Mouse (Mus musculus) heart, embryonic 14.5 days (tissue): Measurements from ENCODE around the gene Mad2l2. TPM values are rescaled to one million over a fixed set of nuclear protein-coding genes. Genes with fewer than 3 reads are reported as not detected.

Experiments
- ATAC-seq: fragments of 200-750 bp; cut with Nextera tagmentation; 2 replicates; pipeline ENCODE4 v1.8.0; 2017; ENCODE audit warnings: low read depth, moderate TSS enrichment; ENCODE audit not compliant: insufficient number of reproducible peaks, insufficient read depth, low FRiP score
- H3K27ac ChIP-seq, 2 experiments: fragments of 200-500 bp in 1 of 2; fragments of 300-500 bp in 1 of 2; sonication (generic) in 1 of 2; replicated peaks in 1 of 2; 2 replicates each; pipeline ENCODE4 v1.5.1; 2012 to 2014; ENCODE audit warnings: low read depth in 2 of 2, low read length in 2 of 2, control low read depth in 1 of 2, mild to moderate bottlenecking in 1 of 2, mixed read lengths in 1 of 2; ENCODE audit not compliant: control insufficient read depth in 1 of 2, insufficient read depth in 1 of 2
- H3K27me3 ChIP-seq: fragments of 300-500 bp; sonication (generic); 2 replicates; pipeline ENCODE4 v1.6.1; 2014; ENCODE audit warnings: mild to moderate bottlenecking, low read length, control low read depth; ENCODE audit not compliant: control insufficient read depth, insufficient read depth
- H3K36me3 ChIP-seq: fragments of 300-500 bp; sonication (generic); 2 replicates; pipeline ENCODE4 v1.6.1; 2014; ENCODE audit warnings: mild to moderate bottlenecking, control low read depth, low read length, mixed read lengths; ENCODE audit not compliant: control insufficient read depth, insufficient read depth
- H3K4me1 ChIP-seq, 2 experiments: fragments of 200-500 bp in 1 of 2; fragments of 300-500 bp in 1 of 2; sonication (generic) in 1 of 2; 2 replicates each; pipeline ENCODE4 v1.6.1; 2012 to 2014; ENCODE audit warnings: low read length in 2 of 2, control low read depth in 1 of 2, mixed read lengths in 1 of 2; ENCODE audit not compliant: control insufficient read depth in 2 of 2, insufficient read depth in 2 of 2
- H3K4me2 ChIP-seq: fragments of 300-500 bp; sonication (generic); 2 replicates; pipeline ENCODE4 v1.6.1; 2014; ENCODE audit warnings: mild to moderate bottlenecking, low read length
- H3K4me3 ChIP-seq, 2 experiments: fragments of 200-500 bp in 1 of 2; fragments of 300-500 bp in 1 of 2; sonication (generic) in 1 of 2; 2 replicates each; pipeline ENCODE4 v1.5.1; 2012 to 2014; ENCODE audit warnings: low read length in 2 of 2, mild to moderate bottlenecking in 2 of 2, control low read depth in 1 of 2, low read depth in 1 of 2, moderate library complexity in 1 of 2; ENCODE audit not compliant: control insufficient read depth in 1 of 2, insufficient read depth in 1 of 2
- H3K9ac ChIP-seq: fragments of 300-500 bp; sonication (generic); 2 replicates; pipeline ENCODE4 v1.6.1; 2014; ENCODE audit warnings: mild to moderate bottlenecking, low read length
- H3K9me3 ChIP-seq: fragments of 300-500 bp; sonication (generic); 2 replicates; pipeline ENCODE4 v1.6.1; 2016; ENCODE audit warnings: low read length, control low read depth; ENCODE audit not compliant: control insufficient read depth
- WGBS: fragments of 180-500 bp; shearing (Covaris S2); extraction: QIAGEN DNeasy Blood & Tissue Kit; methylation state at CpG from one replicate; pipeline ENCODE4 v1.1.7; 2014; 5-methylcytosine and 5-hydroxymethylcytosine counted together
- microRNA-seq: library from miRNA; unstranded; fragments of <30 nt; microRNA quantifications from one replicate; pipeline ENCODE4, GENCODE M21; 2016
- polyA plus RNA-seq: library from polyadenylated mRNA; unstranded; fragments of >200 nt; fragmentation: Nextera tagmentation; extraction: Ambion mirVana; gene quantifications from 2 replicates; pipeline ENCODE4 v1.2.1, GENCODE M21; 2014

Gene Mad2l2
- polyA plus RNA-seq, 1 experiment from 2014 or later: 40.9 TPM

- Histone ChIP-seq H3K4me1 (no peaks in the 10 kb centered on the region), H3K9ac (no peak overlapping the region), H3K27me3 (no peaks in the 10 kb centered on the region; the same call in 1 of the 2 replicates), H3K27ac (no peak overlapping the region), H3K9me3 (no peaks in the 10 kb centered on the region), H3K4me2 (no peak overlapping the region), H3K4me3 (no peak overlapping the region), H3K36me3 (no peaks in the 10 kb centered on the region)
- no peak for ATAC-seq
- 22% methylated on average over 11 of the region's 11 CpGs for WGBS
Observed at GRCm38 (mm10) chr4:148192707-148193245, 62.6 kb downstream of the Mad2l2 start.

- Histone ChIP-seq H3K4me3 (no peak overlapping the region), H3K27me3 (no peaks in the 10 kb centered on the region; the same call in 1 of the 2 replicates), H3K36me3 (no peaks in the 10 kb centered on the region), H3K4me2 (no peak overlapping the region), H3K9ac (no peak overlapping the region), H3K9me3 (no peaks in the 10 kb centered on the region), H3K27ac (no peak overlapping the region), H3K4me1 (no peaks in the 10 kb centered on the region)
- no peak; the same call in 1 of the 2 replicates for ATAC-seq
Observed at GRCm38 (mm10) chr4:148194400-148194799, 64.2 kb downstream of the Mad2l2 start.

Small RNA genes within 50 kb of the gene (microRNA-seq; reads per million reads assigned to microRNA genes)
- gene Mir7022: not detected

Other genes starting within 250 kb of the Mad2l2 start
- 107 and 117 TPM in 2 replicates for gene Mfn2, start 225.7 kb upstream of the Mad2l2 start, polyA plus RNA-seq
- gene Plod1, start 193.6 kb upstream of the Mad2l2 start, polyA plus RNA-seq: 50.1 and 50.7 TPM in 2 replicates
- 19.3 and 22.1 TPM in 2 replicates for gene 2510039O18Rik, start 189.5 kb upstream of the Mad2l2 start, polyA plus RNA-seq
- 180 and 234 TPM in 2 replicates for gene Nppb, start 144.6 kb upstream of the Mad2l2 start, polyA plus RNA-seq
- 7,026 and 7,623 TPM in 2 replicates for gene Nppa, start 129.7 kb upstream of the Mad2l2 start, polyA plus RNA-seq
- gene Clcn6, start 91.6 kb upstream of the Mad2l2 start, polyA plus RNA-seq: 5.4 and 6.1 TPM in 2 replicates
- 8.7 and 9.7 TPM in 2 replicates for gene Mthfr, start 91.3 kb upstream of the Mad2l2 start, polyA plus RNA-seq
- 19.5 and 20.0 TPM in 2 replicates for gene Agtrap, start 42.4 kb upstream of the Mad2l2 start, polyA plus RNA-seq
- gene Draxin, start 314 bp downstream of the Mad2l2 start, polyA plus RNA-seq: not detected in 2 replicates
- 18.5 and 18.8 TPM in 2 replicates for gene Fbxo6, start 21.8 kb downstream of the Mad2l2 start, polyA plus RNA-seq
- gene Fbxo44, start 30.1 kb downstream of the Mad2l2 start, polyA plus RNA-seq: 28.3 and 31.2 TPM in 2 replicates
- 0.15 TPM in 1 of 2 replicates, not detected in the other for gene Fbxo2, start 30.2 kb downstream of the Mad2l2 start, polyA plus RNA-seq
- gene Disp3, start 157.6 kb downstream of the Mad2l2 start, polyA plus RNA-seq: 0.04 TPM in 1 of 2 replicates, not detected in the other